Mouse (Mus musculus) midbrain, embryonic 11.5 days (tissue): ENCODE data around the gene Otulinl. TPM values are rescaled to one million over a fixed set of nuclear protein-coding genes. Genes with fewer than 3 reads are reported as not detected.
"Not testable (repeated sequence)": the region's sequence is repeated elsewhere in the genome, so short reads cannot be mapped to it uniquely, and the experiment has no call there.

Experiments
- ATAC-seq: fragments of 200-750 bp; cut with Nextera tagmentation; 2 replicates; pipeline ENCODE4 v1.8.0; 2017; ENCODE audit warnings: moderate TSS enrichment, moderate library complexity; ENCODE audit not compliant: low FRiP score
- DNase-seq: peaks from one replicate; pipeline ENCODE4 v3.0.0; 2015; ENCODE audit warnings: low spot score; ENCODE audit errors: missing footprints
- H3K27ac ChIP-seq: fragments of 300-500 bp; sonication (generic); 2 replicates; pipeline ENCODE4 v1.5.1; 2014; ENCODE audit warnings: low read depth, low read length
- H3K27me3 ChIP-seq: fragments of 300-500 bp; sonication (generic); 2 replicates; pipeline ENCODE4 v1.6.1; 2014; ENCODE audit warnings: mild to moderate bottlenecking, low read length, moderate library complexity, mixed read lengths; ENCODE audit not compliant: control insufficient read depth, insufficient read depth
- H3K36me3 ChIP-seq: fragments of 300-500 bp; sonication (generic); 2 replicates; pipeline ENCODE4 v1.6.1; 2014; ENCODE audit warnings: mild to moderate bottlenecking, low read length, moderate library complexity, mixed read lengths; ENCODE audit not compliant: control insufficient read depth, insufficient read depth
- H3K4me1 ChIP-seq: fragments of 300-500 bp; sonication (generic); 2 replicates; pipeline ENCODE4 v1.6.1; 2014; ENCODE audit warnings: low read length; ENCODE audit not compliant: control insufficient read depth, insufficient read depth
- H3K4me2 ChIP-seq: fragments of 300-500 bp; sonication (generic); 2 replicates; pipeline ENCODE4 v1.6.1; 2014; ENCODE audit warnings: mild to moderate bottlenecking, moderate library complexity
- H3K4me3 ChIP-seq: fragments of 300-500 bp; sonication (generic); 2 replicates; pipeline ENCODE4 v1.5.1; 2014; ENCODE audit warnings: low read depth, low read length
- H3K9ac ChIP-seq: fragments of 300-500 bp; sonication (generic); 2 replicates; pipeline ENCODE4 v1.6.1; 2014; ENCODE audit warnings: low read length
- H3K9me3 ChIP-seq: fragments of 300-500 bp; sonication (generic); 2 replicates; pipeline ENCODE4 v1.6.1; 2016; ENCODE audit warnings: low read length; ENCODE audit not compliant: control insufficient read depth
- WGBS: fragments of 180-500 bp; shearing (Covaris S2); extraction: QIAGEN DNeasy Blood & Tissue Kit; methylation state at CpG from one replicate; pipeline ENCODE4 v1.1.7; 2014; 5-methylcytosine and 5-hydroxymethylcytosine counted together
- polyA plus RNA-seq: library from polyadenylated mRNA; unstranded; fragments of >200 nt; fragmentation: Nextera tagmentation; extraction: Ambion mirVana; gene quantifications from 2 replicates; pipeline ENCODE4 v1.2.1, GENCODE M21; 2014

Gene Otulinl
- 6.1 and 7.5 TPM in 2 replicates for polyA plus RNA-seq

- H3K36me3 ChIP-seq, result no peaks in the 10 kb centered on the region
- H3K9me3 ChIP-seq, result no peaks in the 10 kb centered on the region
- H3K4me3 ChIP-seq, result peak within 1 kb of the TSS; percentile 65
- WGBS, result 1% methylated on average over 59 of the region's 59 CpGs
- peak; percentile 100 for ATAC-seq
- peak; percentile 99 for DNase-seq
- H3K4me1 ChIP-seq, result peaks cover 7% of the 10 kb centered on the region; the same call in 1 of the 2 replicates
- peak within 1 kb of the TSS; percentile 89 for H3K4me2 ChIP-seq
- peaks cover 9% of the 10 kb centered on the region for H3K27me3 ChIP-seq
- H3K9ac ChIP-seq, result peak within 1 kb of the TSS; percentile 73
- no peak within 1 kb of the TSS for H3K27ac ChIP-seq
Measured at GRCm38 (mm10) chr15:27681419-27682187, at the start of gene Otulinl. TSS of gene Otulinl (minus strand) at chr15:27681579.

DNA sequence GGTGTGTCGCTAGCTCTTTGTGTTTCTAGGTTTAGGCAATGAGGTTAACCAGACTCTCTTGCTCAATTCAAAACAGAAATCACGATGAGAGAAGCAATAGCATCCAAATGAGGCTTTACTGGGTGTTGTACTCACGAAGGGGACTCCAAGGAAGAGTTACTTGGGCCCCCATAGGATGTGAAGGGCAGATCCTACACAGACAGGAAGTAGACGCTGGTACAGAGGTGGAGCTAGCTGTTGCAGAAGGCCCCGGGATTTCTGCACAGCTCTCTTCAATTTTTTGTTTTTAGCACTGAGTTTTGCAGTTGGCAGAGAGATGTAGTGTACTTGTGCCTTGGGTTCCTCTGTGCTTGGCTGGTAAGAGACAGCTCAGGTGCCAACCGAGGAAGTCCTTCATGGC lies 44.8 kb upstream of the Otulinl start:
- ATAC-seq, result no peak
- H3K4me3 ChIP-seq, result no peak overlapping the region
- H3K9ac ChIP-seq, result no peak overlapping the region
- H3K9me3 ChIP-seq, result no peaks in the 10 kb centered on the region
- H3K4me2 ChIP-seq, result no peak overlapping the region
- H3K27ac ChIP-seq, result no peak overlapping the region
- no peak for DNase-seq
- 88% methylated on average over 6 of the region's 6 CpGs for WGBS
- H3K27me3 ChIP-seq, result no peaks in the 10 kb centered on the region
- no peaks in the 10 kb centered on the region for H3K4me1 ChIP-seq
- H3K36me3 ChIP-seq, result no peaks in the 10 kb centered on the region

DNA sequence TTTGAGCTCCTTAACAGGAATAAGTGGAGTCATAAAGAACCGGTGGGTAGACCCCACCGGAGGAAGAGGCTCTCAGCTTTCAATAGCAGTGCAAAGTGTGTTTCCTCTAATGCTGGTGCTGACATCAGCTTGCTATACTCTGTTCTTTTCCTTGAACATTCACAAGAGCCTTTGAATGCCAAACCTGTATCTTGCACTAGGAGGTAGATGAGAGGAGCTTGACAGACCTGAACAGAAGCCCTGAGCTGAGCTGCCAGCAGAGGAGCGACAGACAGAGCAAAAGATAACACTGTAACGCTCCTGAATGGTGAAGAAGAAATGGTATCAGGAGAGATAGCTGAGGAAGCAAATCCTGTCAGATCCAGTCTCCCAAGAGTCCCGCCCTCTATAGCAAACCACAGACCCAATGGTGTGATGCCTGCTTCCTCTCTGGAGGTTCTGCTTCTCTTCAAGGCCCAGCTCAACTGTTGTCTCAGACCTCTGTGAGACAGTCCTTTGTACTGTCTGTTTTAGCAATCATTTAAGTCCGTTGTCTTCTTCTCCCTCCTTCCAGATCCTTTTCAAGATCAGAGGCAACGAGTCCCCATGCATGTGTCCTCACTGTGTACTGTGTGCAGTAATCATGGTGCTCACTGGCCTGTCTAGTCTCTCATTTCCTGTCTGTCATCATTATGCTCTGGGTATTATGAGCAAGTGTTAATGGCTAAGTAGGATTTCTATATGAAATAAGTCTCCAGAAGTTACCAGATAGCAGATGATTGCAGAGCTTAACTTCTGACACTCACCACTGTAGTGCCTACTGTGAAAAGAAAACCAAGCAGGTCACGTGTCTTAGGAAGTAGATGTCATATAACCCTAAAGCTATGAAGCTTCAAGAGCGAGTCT lies 43.7 kb upstream of the Otulinl start:
- no peak for DNase-seq
- 82% methylated on average over 9 of the region's 9 CpGs for WGBS
- H3K4me2 ChIP-seq, result no peak overlapping the region
- no peaks in the 10 kb centered on the region for H3K9me3 ChIP-seq
- no peaks in the 10 kb centered on the region for H3K4me1 ChIP-seq
- no peaks in the 10 kb centered on the region for H3K27me3 ChIP-seq
- no peak overlapping the region for H3K27ac ChIP-seq
- H3K36me3 ChIP-seq, result no peaks in the 10 kb centered on the region
- no peak overlapping the region for H3K4me3 ChIP-seq
- H3K9ac ChIP-seq, result no peak overlapping the region
- ATAC-seq, result no peak

DNA sequence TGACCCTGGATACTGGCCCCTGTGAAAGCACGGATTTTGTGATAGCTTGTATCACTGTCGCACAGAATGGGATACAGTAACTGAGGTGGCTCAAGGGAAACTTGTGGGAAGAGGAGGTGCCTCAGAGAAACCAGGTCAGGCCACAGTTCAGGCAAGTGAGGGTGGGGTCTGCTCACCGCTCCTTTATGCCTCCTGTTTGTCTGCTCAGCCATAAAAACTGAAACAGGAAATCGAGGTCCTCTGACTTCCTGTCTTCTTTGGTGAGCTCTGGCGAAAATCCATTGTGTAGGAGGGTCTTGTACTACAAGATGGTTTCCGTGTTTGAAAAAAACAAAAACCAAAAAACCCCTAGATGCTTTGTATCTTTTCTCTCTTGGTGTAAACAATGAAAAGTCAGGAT lies 42.9 kb upstream of the Otulinl start:
- no peaks in the 10 kb centered on the region for H3K27me3 ChIP-seq
- no peaks in the 10 kb centered on the region for H3K9me3 ChIP-seq
- H3K4me3 ChIP-seq, result no peak overlapping the region
- DNase-seq (no peak), ATAC-seq (no peak)
- no peak overlapping the region for H3K4me2 ChIP-seq
- no peaks in the 10 kb centered on the region for H3K36me3 ChIP-seq
- no peak overlapping the region for H3K9ac ChIP-seq
- 78% methylated on average over 6 of the region's 6 CpGs for WGBS
- H3K27ac ChIP-seq, result no peak overlapping the region
- H3K4me1 ChIP-seq, result no peaks in the 10 kb centered on the region

DNA sequence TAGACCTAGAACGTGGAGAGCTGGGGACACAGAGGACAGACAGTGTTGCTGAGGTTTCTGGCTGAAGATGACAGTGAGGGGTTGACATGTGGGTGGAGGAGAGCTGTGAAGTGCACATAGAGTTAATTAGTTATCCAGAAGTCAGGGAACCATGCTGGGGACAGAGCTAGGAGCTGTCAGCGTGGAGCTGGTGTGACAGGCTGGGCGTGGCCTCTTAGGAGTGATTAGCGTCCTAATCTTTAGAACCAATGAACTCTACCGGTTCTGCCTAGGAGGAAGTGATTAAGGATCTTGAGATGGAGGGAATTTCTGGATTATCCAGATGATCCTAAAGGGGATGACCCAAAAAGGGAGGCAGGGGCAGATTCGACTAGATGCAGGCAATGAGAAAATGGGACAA lies 42.4 kb upstream of the Otulinl start:
- H3K27me3 ChIP-seq, result no peaks in the 10 kb centered on the region
- no peak overlapping the region for H3K4me2 ChIP-seq
- no peak overlapping the region for H3K4me3 ChIP-seq
- no peaks in the 10 kb centered on the region for H3K36me3 ChIP-seq
- H3K9ac ChIP-seq, result no peak overlapping the region
- 57% methylated on average over 6 of the region's 6 CpGs for WGBS
- DNase-seq (no peak), ATAC-seq (no peak)
- H3K4me1 ChIP-seq, result no peaks in the 10 kb centered on the region
- H3K9me3 ChIP-seq, result no peaks in the 10 kb centered on the region
- no peak overlapping the region for H3K27ac ChIP-seq

- H3K27me3 ChIP-seq, H3K4me3 ChIP-seq, H3K4me1 ChIP-seq, ATAC-seq, DNase-seq, H3K9me3 ChIP-seq, H3K27ac ChIP-seq, H3K36me3 ChIP-seq, H3K4me2 ChIP-seq, H3K9ac ChIP-seq: not testable (repeated sequence)
- WGBS, result 89% methylated on average over 8 of the region's 8 CpGs
Measured at GRCm38 (mm10) chr15:27720297-27720696, 38.9 kb upstream of the Otulinl start.

GRCm38 (mm10) chr15:27718668-27719067 lies 37.3 kb upstream of the Otulinl start:
- Histone ChIP-seq H3K9me3 (no peaks in the 10 kb centered on the region), H3K9ac (no peak overlapping the region), H3K4me1 (no peaks in the 10 kb centered on the region), H3K27ac (no peak overlapping the region), H3K4me3 (no peak overlapping the region), H3K4me2 (no peak overlapping the region), H3K27me3 (no peaks in the 10 kb centered on the region), H3K36me3 (no peaks in the 10 kb centered on the region)
- DNase-seq, result no peak
- ATAC-seq, result no peak
- 86% methylated on average over 7 of the region's 7 CpGs for WGBS

DNA sequence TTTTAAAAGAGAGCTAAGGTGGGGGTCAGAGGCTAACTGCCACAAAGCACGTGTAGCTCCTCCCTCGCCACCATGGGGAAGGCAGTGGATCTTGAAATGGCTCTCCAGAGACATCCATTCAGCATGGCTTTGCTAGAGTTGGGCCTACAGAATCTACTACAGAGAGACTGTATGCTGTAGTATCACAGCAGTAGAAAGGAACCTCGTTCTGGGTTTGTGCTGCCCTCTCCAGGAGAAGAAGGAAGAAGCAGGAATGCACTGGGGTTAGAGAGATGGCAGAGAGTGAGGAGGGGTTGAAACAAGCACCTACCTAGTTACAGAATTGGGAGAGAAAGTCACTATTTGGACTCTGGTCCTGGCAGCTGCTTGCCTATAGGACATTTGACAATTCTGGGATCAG lies 34.0 kb upstream of the Otulinl start:
- DNase-seq (peak; percentile 83), ATAC-seq (0 out of 2 replicates have a peak, but pooled peaks have one; percentile 16)
- H3K27ac ChIP-seq, result no peak overlapping the region
- 30% methylated on average over 3 of the region's 3 CpGs for WGBS
- H3K36me3 ChIP-seq, result no peaks in the 10 kb centered on the region
- no peaks in the 10 kb centered on the region for H3K27me3 ChIP-seq
- no peak overlapping the region for H3K9ac ChIP-seq
- no peak overlapping the region for H3K4me3 ChIP-seq
- H3K4me1 ChIP-seq, result no peaks in the 10 kb centered on the region
- no peaks in the 10 kb centered on the region for H3K9me3 ChIP-seq
- H3K4me2 ChIP-seq, result no peak overlapping the region

DNA sequence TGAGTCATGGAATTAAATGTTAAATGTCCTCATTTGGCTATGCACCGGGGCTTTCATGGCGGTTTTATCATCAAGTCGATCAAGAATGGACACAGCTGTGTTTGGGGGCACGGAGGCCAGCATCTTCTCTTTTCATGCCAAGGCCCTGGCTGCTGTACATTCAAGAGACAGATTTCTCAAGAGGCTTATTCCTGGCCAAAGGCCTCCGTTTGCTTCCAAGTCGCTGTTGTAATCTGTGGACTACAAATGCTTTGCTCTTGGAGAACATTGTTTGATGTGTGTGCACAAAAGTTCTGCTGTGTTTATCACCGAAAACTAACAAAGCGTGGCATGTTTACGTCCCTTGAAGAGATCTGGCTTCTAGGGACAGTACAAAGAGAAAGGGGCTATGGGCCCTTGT lies 29.3 kb upstream of the Otulinl start:
- DNase-seq (peak; percentile 59), ATAC-seq (no peak)
- Histone ChIP-seq H3K9me3 (no peaks in the 10 kb centered on the region), H3K36me3 (no peaks in the 10 kb centered on the region), H3K27me3 (no peaks in the 10 kb centered on the region), H3K27ac (no peak overlapping the region), H3K4me1 (no peaks in the 10 kb centered on the region), H3K4me3 (no peak overlapping the region), H3K9ac (no peak overlapping the region), H3K4me2 (no peak overlapping the region)
- WGBS, result 84% methylated on average over 9 of the region's 9 CpGs
